Mouse (Mus musculus): Measurements from ENCODE around the gene Numb.

GRCm38 (mm10) chr12:83874597-83874996 lies 47.1 kb downstream of the Numb start:
- no peak for TF ChIP-seq POLR2A (IDR thresholded peaks at IDR 0.05; ENCODE audit: control insufficient read depth, extremely low read depth, insufficient read depth, low read length, poor library complexity)
- TF ChIP-seq CTCF (IDR thresholded peaks at IDR 0.05; ENCODE audit: borderline replicate concordance, control insufficient read depth, extremely low read depth, insufficient read depth, low read length, poor library complexity) = no peak
